Mouse (Mus musculus) right cerebral cortex, postnatal 25 days (tissue): ENCODE data around the gene Rfwd3.
"Not testable (repeated sequence)": the region's sequence is repeated elsewhere in the genome, so short reads cannot be mapped to it uniquely, and the experiment has no call there.

Experiments used
- DNase-seq: peaks from one replicate; pipeline ENCODE4 v3.0.0; 2022

Gene Rfwd3

GRCm38 (mm10) chr8:111299821-111300568, at the start of gene Rfwd3:
Gene Rfwd3, minus strand, starts transcription at chr8:111300222.
- DNase-seq, result peak; percentile 96

GRCm38 (mm10) chr8:111343225-111343624, 43.2 kb upstream of the Rfwd3 start:
- DNase-seq, result peak; percentile 74

DNA sequence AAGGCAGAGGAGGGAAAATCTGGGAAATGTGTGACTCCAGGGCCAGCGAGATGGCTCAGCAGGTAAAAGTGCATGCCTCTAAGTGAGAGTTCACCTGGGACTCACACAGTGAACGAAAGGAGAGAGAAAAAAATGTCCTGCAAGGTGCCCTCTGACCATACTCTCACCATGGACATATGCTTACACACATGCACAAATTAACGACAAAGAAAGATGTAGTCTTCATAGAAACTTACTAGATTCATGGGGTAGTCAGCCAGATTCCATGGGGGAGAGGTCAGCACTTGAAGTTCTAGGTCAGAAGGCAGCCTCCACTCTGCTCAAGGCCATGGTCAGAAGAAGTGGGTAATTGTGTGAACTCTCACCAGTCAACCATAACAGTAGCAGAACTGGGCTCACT, 40.2 kb upstream of the Rfwd3 start:
- DNase-seq, result no peak

GRCm38 (mm10) chr8:111338370-111339208, 38.6 kb upstream of the Rfwd3 start:
- DNase-seq, result no peak

GRCm38 (mm10) chr8:111337890-111338347, 37.9 kb upstream of the Rfwd3 start, which contains the start of gene Mlkl:
Gene Mlkl, minus strand, starts transcription at chr8:111338177.
- no peak for DNase-seq

DNA sequence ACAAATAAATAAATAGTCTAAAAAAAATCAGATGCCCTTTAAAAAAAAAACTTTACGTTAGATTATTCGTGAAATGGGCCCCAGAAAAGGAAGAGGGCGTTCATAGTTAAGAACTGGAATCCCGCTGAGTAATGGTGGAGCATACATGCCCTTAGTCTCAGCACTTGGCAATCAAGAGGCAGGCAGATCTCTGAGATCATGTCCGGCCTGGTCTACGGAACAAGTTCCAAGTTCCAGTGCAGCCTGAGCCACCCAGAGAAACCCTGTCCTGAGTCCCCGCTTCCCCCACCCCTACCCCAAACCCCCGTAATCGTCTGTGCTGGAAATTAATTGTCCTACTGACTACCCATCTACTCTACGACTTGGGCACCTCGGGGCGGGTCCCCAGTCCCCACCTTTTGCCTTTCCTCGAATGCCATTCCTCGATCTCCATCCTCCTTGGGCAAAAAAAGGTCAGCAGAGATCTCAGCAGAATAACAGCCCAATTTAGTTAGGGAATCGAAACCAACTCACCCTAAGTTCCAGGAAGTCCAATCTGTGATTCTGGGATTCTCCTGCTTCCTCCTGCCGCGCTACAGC, 37.4 kb upstream of the Rfwd3 start:
- DNase-seq, result no peak

DNA sequence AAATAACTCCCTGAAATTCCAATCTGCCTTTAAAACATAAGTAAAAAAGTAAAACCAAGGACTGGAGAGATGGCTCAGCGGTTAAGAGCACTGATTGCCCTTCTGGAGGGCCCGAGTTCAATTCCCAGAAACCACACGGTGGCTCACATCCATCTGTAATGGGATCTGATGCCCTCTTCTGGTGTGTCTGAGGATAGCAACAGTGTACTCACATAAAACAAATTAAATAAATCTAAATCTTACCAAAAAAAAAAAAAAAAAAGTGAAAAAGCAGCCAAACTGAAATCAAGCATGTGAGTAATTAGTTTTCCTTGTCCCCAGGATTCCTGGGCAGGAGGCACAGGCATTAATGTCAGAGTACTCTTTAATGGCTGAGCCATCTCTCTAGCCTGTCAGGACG, 36.7 kb upstream of the Rfwd3 start:
- no peak for DNase-seq

DNA sequence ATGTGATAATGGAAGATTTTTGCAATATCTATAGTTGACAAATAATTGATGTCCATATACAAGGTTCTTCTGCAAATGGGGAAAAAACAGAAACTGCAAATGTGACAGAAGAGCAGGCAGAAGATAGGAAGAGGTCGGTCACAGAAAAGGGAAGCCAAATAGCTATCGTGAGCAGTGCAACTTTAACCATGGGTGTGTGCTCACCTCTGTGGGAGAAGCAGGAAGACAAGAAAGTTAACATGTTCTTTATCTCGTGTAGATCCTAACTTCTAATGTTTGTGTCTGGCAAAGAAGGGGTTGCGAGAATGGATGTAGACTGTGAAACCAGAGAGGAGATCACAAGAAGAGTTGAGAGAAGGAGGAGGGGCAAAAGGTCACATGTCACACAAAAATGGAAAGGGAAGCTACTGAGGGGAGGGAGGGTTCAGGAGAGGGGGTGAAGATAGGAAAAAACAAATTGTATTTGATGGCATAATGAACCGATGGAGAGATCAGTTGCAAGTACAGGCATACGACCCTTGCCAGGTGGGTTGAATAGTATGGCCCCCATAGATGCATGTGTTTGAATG, 25.3 kb upstream of the Rfwd3 start:
- no peak for DNase-seq

DNA sequence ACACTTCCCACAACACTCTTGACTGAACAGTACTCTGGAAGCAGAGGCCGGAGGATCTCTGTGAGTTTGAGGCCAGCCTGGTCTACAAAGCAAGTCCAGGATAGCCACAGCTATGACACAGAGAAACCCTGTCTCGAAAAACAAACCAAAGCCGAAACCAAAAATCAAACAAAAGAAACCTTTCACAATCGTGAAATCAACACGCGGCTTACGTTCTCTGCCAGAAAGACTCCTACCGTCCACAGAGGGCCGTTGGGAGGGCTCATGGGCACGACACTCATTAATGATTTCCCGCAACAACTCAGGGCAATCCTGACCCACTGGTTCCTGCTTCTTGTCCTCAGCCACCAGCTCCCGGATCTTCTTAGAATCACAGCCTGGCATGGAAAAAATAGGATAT, 14.7 kb upstream of the Rfwd3 start:
- no peak for DNase-seq

- not testable (repeated sequence) for DNase-seq
Observed at GRCm38 (mm10) chr8:111313961-111314360, 13.9 kb upstream of the Rfwd3 start.

- DNase-seq, result no peak
Observed at GRCm38 (mm10) chr8:111312758-111313162, 12.7 kb upstream of the Rfwd3 start.

GRCm38 (mm10) chr8:111310006-111310405, 10.0 kb upstream of the Rfwd3 start:
- DNase-seq, result not testable (repeated sequence)

- no peak for DNase-seq
Observed at GRCm38 (mm10) chr8:111305031-111305730, 5.2 kb upstream of the Rfwd3 start.

- no peak for DNase-seq
Observed at GRCm38 (mm10) chr8:111304359-111304758, 4.3 kb upstream of the Rfwd3 start.

- DNase-seq, result not testable (repeated sequence)
Observed at GRCm38 (mm10) chr8:111303076-111303803, 3.2 kb upstream of the Rfwd3 start.

GRCm38 (mm10) chr8:111300597-111301546, 850 bp upstream of the Rfwd3 start:
- no peak for DNase-seq

DNA sequence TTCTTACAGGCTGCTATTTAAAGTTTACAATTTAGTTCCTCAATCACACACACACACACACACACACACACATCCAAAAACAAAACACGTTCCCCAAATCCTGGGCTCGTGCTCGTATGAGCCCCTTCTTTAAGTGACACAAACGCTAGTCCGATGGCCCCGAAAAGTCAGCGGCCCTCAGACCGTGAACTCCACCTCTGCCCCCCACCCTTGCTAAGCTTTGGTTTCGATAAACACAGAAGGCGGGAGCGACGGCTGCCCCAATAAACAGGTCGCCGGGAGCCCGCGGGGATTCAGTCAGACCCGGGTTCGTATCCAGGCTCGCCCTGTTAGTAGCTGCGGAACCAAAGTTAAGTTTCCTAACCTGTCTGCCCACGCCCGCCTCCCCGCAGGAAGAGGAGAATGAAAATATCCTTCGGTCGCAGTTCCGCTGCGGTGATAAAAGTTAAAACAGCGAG, 630 bp downstream of the Rfwd3 start:
- DNase-seq, result peak; percentile 9

- no peak for DNase-seq
Observed at GRCm38 (mm10) chr8:111298011-111298410, 2.0 kb downstream of the Rfwd3 start.

- DNase-seq, result no peak
Observed at GRCm38 (mm10) chr8:111291733-111292132, 8.3 kb downstream of the Rfwd3 start.

DNA sequence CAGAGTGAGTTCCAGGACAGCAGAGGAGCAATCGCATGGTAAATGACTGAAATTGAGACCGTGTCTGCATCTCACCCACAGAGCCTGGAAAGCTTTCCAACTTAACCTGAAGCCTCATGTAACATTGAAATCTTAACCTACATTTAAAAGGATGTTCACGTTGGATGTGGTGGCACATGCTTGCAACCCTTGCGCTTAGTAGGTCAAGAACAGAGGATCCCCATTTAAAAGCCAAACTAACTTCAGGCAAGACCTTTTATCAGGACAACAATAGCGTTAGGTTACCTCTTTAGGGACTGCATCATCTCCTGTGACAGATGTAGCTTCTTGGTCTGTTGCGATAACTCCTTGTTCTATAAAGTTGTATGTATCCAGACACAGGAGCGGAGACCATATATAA, 9.4 kb downstream of the Rfwd3 start:
- DNase-seq, result no peak
